ENCODE assay signal across 12 mouse cellular contexts in genomic region chr16:75439296-75439695, GRCm38 (mm10).
"Had no signal": no experiment of that assay in that cellular context is flagged by ENCODE, and none has a peak within 500 bp of the region (broad histone marks: within the 10 kb centered on the region; RNA-seq: fewer than 3 reads in every experiment).

No protein-coding gene starts in this region.

- H3K4me3 ChIP-seq: kidney, embryonic 15.5 days; limb, embryonic 13.5 days; midbrain, embryonic 12.5 days; neural tube, embryonic 13.5 days; stomach, embryonic 15.5 days had no signal

- H3K27ac ChIP-seq: kidney, embryonic 15.5 days; limb, embryonic 13.5 days; liver, embryonic 14.5 days; midbrain, embryonic 12.5 days; neural tube, embryonic 13.5 days; stomach, embryonic 15.5 days had no signal

- ATAC-seq: intestine, embryonic 16.5 days; midbrain, embryonic 16.5 days had no signal

- DNase-seq: kidney, adult 2 months; kidney, postnatal 14 days; lung, adult 18-20 months; thymus, postnatal 36 days had no signal
